ENCODE assay signal across 25 mouse cellular contexts in the genomic region with DNA sequence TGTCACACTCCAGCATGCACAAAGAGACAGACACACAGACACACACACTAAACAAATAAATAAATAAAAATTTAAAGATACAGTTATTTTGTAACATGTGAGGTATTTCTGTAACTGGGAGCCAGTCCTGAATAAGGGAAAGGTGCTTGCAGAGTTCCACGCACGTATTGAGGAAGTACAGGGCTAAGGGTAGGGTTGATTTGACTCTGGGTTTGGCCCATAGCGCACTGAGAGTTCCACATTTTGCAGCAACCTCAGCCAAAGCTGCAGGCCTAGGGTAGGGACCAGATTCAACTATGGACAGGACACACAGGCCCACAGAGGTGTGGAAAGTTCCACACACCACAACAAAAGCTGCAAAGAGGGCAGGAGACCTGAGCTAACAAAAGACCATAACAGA. TPM values are rescaled to one million over a fixed set of nuclear protein-coding genes. Genes with fewer than 3 reads are reported as not detected.
A peak's percentile ranks its signal among the peaks of the same experiment; 100 is the strongest.
DNase-seq lines count a peak whose midpoint lies in the region; ATAC-seq and TF ChIP-seq lines count a peak whose summit lies in the region.
"Had no signal": no experiment of that assay in that cellular context is flagged by ENCODE, and none has a peak within 500 bp of the region (broad histone marks: within the 10 kb centered on the region; RNA-seq: fewer than 3 reads in every experiment).

No protein-coding gene starts in this region.

- no peak for TF ChIP-seq EP300 in CH12.LX (IDR thresholded peaks at IDR 0.05; ENCODE audit: low read length)
- no peak for TF ChIP-seq EP300 in stomach, postnatal 0 days (optimal IDR thresholded peaks at IDR 0.05)

- dilution Hi-C loops in CH12.LX (cut with MboI; ENCODE audit: extremely low pct_ligation_motif_present, extremely low pct_unique_long_range_greater_than_20kb, low sequenced_read_pairs): no loop called here

- H3K4me3 ChIP-seq in CH12.LX (replicated peaks in 1 of 3; ENCODE audit: low read depth in 2 of 3, low read length in 2 of 3, poor library complexity in 1 of 3): no peak overlapping the region
- no peak overlapping the region for H3K4me3 ChIP-seq in bone marrow macrophage, adult 2 months (ENCODE audit: insufficient read depth, low read length)
- H3K4me3 ChIP-seq in stomach, postnatal 0 days (ENCODE audit: low read depth, low read length): no peak overlapping the region
- H3K4me3 ChIP-seq: embryonic facial prominence, embryonic 12.5 days; embryonic facial prominence, embryonic 15.5 days; heart, adult 2 months; heart, embryonic 10.5 days; heart, embryonic 13.5 days; hindbrain, embryonic 12.5 days; hindbrain, embryonic 15.5 days had no signal

- H3K4me2 ChIP-seq in CH12.LX (ENCODE audit: insufficient read depth, low read depth, poor library complexity, severe bottlenecking): no peak overlapping the region
- H3K4me2 ChIP-seq in stomach, postnatal 0 days (replicated peaks; ENCODE audit: low read depth): no peak overlapping the region
- H3K4me2 ChIP-seq: embryonic facial prominence, embryonic 12.5 days; embryonic facial prominence, embryonic 15.5 days; heart, embryonic 13.5 days; hindbrain, embryonic 12.5 days; hindbrain, embryonic 15.5 days had no signal

- peaks cover 0 to 20% of the 10 kb centered on the region in 2 experiments; a peak in 2 of 4 replicates for H3K4me1 ChIP-seq in CH12.LX (ENCODE audit: control insufficient read depth in 1 of 2, insufficient read depth in 2 of 2)
- H3K4me1 ChIP-seq in bone marrow macrophage, adult 2 months (ENCODE audit: control insufficient read depth, insufficient read depth, low read length): peaks cover 26% of the 10 kb centered on the region
- H3K4me1 ChIP-seq in stomach, postnatal 0 days (replicated peaks; ENCODE audit: control insufficient read depth, insufficient read depth): no peaks in the 10 kb centered on the region
- H3K4me1 ChIP-seq: embryonic facial prominence, embryonic 12.5 days; embryonic facial prominence, embryonic 15.5 days; hindbrain, embryonic 12.5 days; hindbrain, embryonic 15.5 days had no signal

- no peaks in the 10 kb centered on the region for H3K27me3 ChIP-seq in CH12.LX (replicated peaks)
- no peaks in the 10 kb centered on the region for H3K27me3 ChIP-seq in stomach, postnatal 0 days (ENCODE audit: control insufficient read depth, insufficient read depth, low read length)
- H3K27me3 ChIP-seq: embryonic facial prominence, embryonic 12.5 days; embryonic facial prominence, embryonic 15.5 days; heart, embryonic 13.5 days; hindbrain, embryonic 12.5 days; hindbrain, embryonic 15.5 days had no signal

- TF ChIP-seq CTCF in CH12.LX (conservative IDR thresholded peaks at IDR 0.05 in 1 of 2, IDR thresholded peaks at IDR 0.05 in 1 of 2; ENCODE audit: low read depth in 2 of 2, low read length in 2 of 2): no peak
- TF ChIP-seq CTCF in bone marrow macrophage, adult 2 months (IDR thresholded peaks at IDR 0.05; ENCODE audit: low read depth, low read length): no peak
- no peak for TF ChIP-seq CTCF in stomach, postnatal 0 days (IDR thresholded peaks at IDR 0.05; ENCODE audit: low read depth)

- peaks cover 3% of the 10 kb centered on the region for H3K9me3 ChIP-seq in CH12.LX (replicated peaks; ENCODE audit: low read length)
- no peaks in the 10 kb centered on the region for H3K9me3 ChIP-seq in stomach, postnatal 0 days (ENCODE audit: control insufficient read depth, low read length)
- H3K9me3 ChIP-seq: embryonic facial prominence, embryonic 12.5 days; embryonic facial prominence, embryonic 15.5 days; heart, embryonic 10.5 days; heart, embryonic 13.5 days; hindbrain, embryonic 15.5 days had no signal

- TF ChIP-seq RAD21 in CH12.LX (IDR thresholded peaks at IDR 0.05; ENCODE audit: low read depth, low read length): no peak

- no peak for TF ChIP-seq POLR2A in CH12.LX (IDR thresholded peaks at IDR 0.05; ENCODE audit: low read depth, low read length)
- TF ChIP-seq POLR2A in bone marrow macrophage, adult 2 months (IDR thresholded peaks at IDR 0.05; ENCODE audit: borderline replicate concordance, low read depth, low read length): no peak

- H3K27ac ChIP-seq in CH12.LX (ENCODE audit: insufficient read depth, low read depth): no peak overlapping the region
- H3K27ac ChIP-seq in bone marrow macrophage, adult 2 months (ENCODE audit: insufficient read depth, low read depth, low read length): peak overlapping the region; percentile 6; the same call in 1 of the 2 replicates
- no peak overlapping the region for H3K27ac ChIP-seq in stomach, postnatal 0 days (replicated peaks)
- H3K27ac ChIP-seq: embryonic facial prominence, embryonic 12.5 days; embryonic facial prominence, embryonic 15.5 days; heart, adult 2 months; heart, embryonic 10.5 days; heart, embryonic 13.5 days; hindbrain, embryonic 12.5 days; hindbrain, embryonic 15.5 days had no signal

- ATAC-seq in megakaryocyte, adult 5-6 weeks (ENCODE audit: poor library complexity, severe bottlenecking): peak; percentile 68
- ATAC-seq in stomach, postnatal 0 days (ENCODE audit: low FRiP score, low TSS enrichment): no peak
- ATAC-seq: activated CD4-positive, CD25-positive, alpha-beta regulatory T cell, adult 4 months; forebrain, embryonic 14.5 days; forebrain, postnatal 0 days had no signal

- 95% methylated on average over 3 of the region's 3 CpGs for WGBS in stomach, postnatal 0 days

- in situ Hi-C loops in CH12.LX (cut with MboI; ENCODE audit: low pct_ligation_motif_present, low pct_unique_long_range_greater_than_20kb, low sequenced_read_pairs): no loop called here

- H3K9ac ChIP-seq in CH12.LX (ENCODE audit: insufficient read depth, low read depth): no peak overlapping the region
- H3K9ac ChIP-seq in stomach, postnatal 0 days (ENCODE audit: low read length): no peak overlapping the region
- H3K9ac ChIP-seq: embryonic facial prominence, embryonic 12.5 days; embryonic facial prominence, embryonic 15.5 days; forebrain, postnatal 0 days; heart, embryonic 13.5 days; hindbrain, embryonic 12.5 days; hindbrain, embryonic 15.5 days had no signal

- no peaks in the 10 kb centered on the region for H3K79me2 ChIP-seq in CH12.LX (replicated peaks; ENCODE audit: control insufficient read depth, extremely low read depth, insufficient read depth, poor library complexity, severe bottlenecking)

- peak; percentile 18 for DNase-seq in CH12.LX (ENCODE audit: extremely low read depth)
- no peak for DNase-seq in frontal cortex, postnatal 14 days (ENCODE audit: low spot score in 2 of 2)
- DNase-seq in stomach, postnatal 0 days (ENCODE audit: low spot score): no peak
- DNase-seq in adrenal gland, adult 2 months: no peak
- DNase-seq: adrenal gland, postnatal 14 days; B cell, adult 2 months; cerebellum, adult 11-12 months; cerebellum, adult 8-10 months; cerebellum, postnatal 10 days; cerebellum, postnatal 36 days; forebrain, postnatal 0 days; gastrocnemius, postnatal 25 days; heart, adult 2 months; heart, postnatal 14 days; kidney, adult 11 months had no signal

- H3K36me3 ChIP-seq in CH12.LX (replicated peaks in 1 of 2; ENCODE audit: control insufficient read depth in 1 of 2, insufficient read depth in 1 of 2, low read length in 1 of 2): no peaks in the 10 kb centered on the region
- H3K36me3 ChIP-seq in stomach, postnatal 0 days (ENCODE audit: control insufficient read depth, insufficient read depth, low read length): no peaks in the 10 kb centered on the region
- H3K36me3 ChIP-seq: embryonic facial prominence, embryonic 12.5 days; embryonic facial prominence, embryonic 15.5 days; heart, embryonic 10.5 days; heart, embryonic 13.5 days; hindbrain, embryonic 12.5 days; hindbrain, embryonic 15.5 days had no signal

TF ChIP-seq in CH12.LX, 34 proteins besides CTCF, POLR2A, EP300 and RAD21 (continues in another document):
- TF ChIP-seq MAZ (IDR thresholded peaks at IDR 0.05; ENCODE audit: low read depth, low read length): no peak
- no peak for TF ChIP-seq MAFK (IDR thresholded peaks at IDR 0.05; ENCODE audit: insufficient replicate concordance, low read length)
- TF ChIP-seq HCFC1 (IDR thresholded peaks at IDR 0.05; ENCODE audit: low read depth, low read length): no peak
- no peak for TF ChIP-seq IRF4 (IDR thresholded peaks at IDR 0.05; ENCODE audit: low read depth, low read length)
- no peak for TF ChIP-seq CHD2 (IDR thresholded peaks at IDR 0.05; ENCODE audit: low read length)
- no peak for TF ChIP-seq POLR2AphosphoS2 (IDR thresholded peaks at IDR 0.05; ENCODE audit: low read depth, low read length)
- TF ChIP-seq NRF1 (IDR thresholded peaks at IDR 0.05; ENCODE audit: low read depth, low read length): no peak
- TF ChIP-seq USF1 (IDR thresholded peaks at IDR 0.05; ENCODE audit: low read depth, low read length): no peak
- no peak for TF ChIP-seq E2F4 (IDR thresholded peaks at IDR 0.05; ENCODE audit: insufficient replicate concordance, low read depth, low read length)
- TF ChIP-seq SIN3A (IDR thresholded peaks at IDR 0.05; ENCODE audit: low read length): no peak
- TF ChIP-seq ZMIZ1 (IDR thresholded peaks at IDR 0.05; ENCODE audit: low read depth, low read length): no peak
- TF ChIP-seq MXI1 (IDR thresholded peaks at IDR 0.05; ENCODE audit: low read depth, low read length): no peak
- no peak for TF ChIP-seq MYC (IDR thresholded peaks at IDR 0.05; ENCODE audit: low read depth, low read length)
- TF ChIP-seq USF2 (conservative IDR thresholded peaks at IDR 0.05; ENCODE audit: low read depth, low read length): no peak
- no peak for TF ChIP-seq MEF2A (IDR thresholded peaks at IDR 0.05; ENCODE audit: borderline replicate concordance, low read depth, low read length)

RNA-seq across cellular contexts. Expression of a gene that starts 41.0 kb away (rescaled TPM):
- total RNA-seq in CH12.LX (2012; rRNA removed) (3,347 and 4,299 TPM in 2 replicates), CH12.LX (2014; rRNA removed) (4,409 and 4,907 TPM in 2 replicates)
- polyA plus RNA-seq in CH12.LX (2012; ENCODE audit: insufficient read length, low read depth): 3,496 and 4,006 TPM in 2 replicates
- polyA plus RNA-seq in bone marrow macrophage, adult 2 months (2012; ENCODE audit: insufficient read depth, insufficient read length, missing spikeins): 619 and 702 TPM in 2 replicates
- total RNA-seq in megakaryocyte, adult 5-6 weeks (2015): 1,652 and 1,948 TPM in 2 replicates
- total RNA-seq in megakaryocyte, adult 5-6 weeks (2017): 1,300 and 1,333 TPM in 2 replicates
- polyA plus RNA-seq in stomach, postnatal 0 days (2015; fragmentation: Nextera tagmentation; extraction: Ambion mirVana): 779 and 844 TPM in 2 replicates
- total RNA-seq in adrenal gland, adult 2 months (2021): 100 to 1,000 TPM; 128 to 131 TPM
- polyA plus RNA-seq in adrenal gland, adult 2 months (2012; rRNA removed): 178 and 236 TPM in 2 replicates

RNA-seq across cellular contexts. Expression of a gene that starts 44.2 kb away (rescaled TPM):
- total RNA-seq in CH12.LX (2012; rRNA removed) (6.0 and 7.0 TPM in 2 replicates), CH12.LX (2014; rRNA removed) (2.8 and 2.9 TPM in 2 replicates)
- polyA plus RNA-seq in CH12.LX (2012; ENCODE audit: insufficient read length, low read depth): 4.4 and 6.4 TPM in 2 replicates
- 55.8 and 62.7 TPM in 2 replicates for polyA plus RNA-seq in bone marrow macrophage, adult 2 months (2012; ENCODE audit: insufficient read depth, insufficient read length, missing spikeins)
- 32.0 and 33.3 TPM in 2 replicates for total RNA-seq in megakaryocyte, adult 5-6 weeks (2015)
- total RNA-seq in megakaryocyte, adult 5-6 weeks (2017): 26.9 and 32.6 TPM in 2 replicates
- 10.8 and 12.6 TPM in 2 replicates for polyA plus RNA-seq in stomach, postnatal 0 days (2015; fragmentation: Nextera tagmentation; extraction: Ambion mirVana)
- total RNA-seq in adrenal gland, adult 2 months (2021): 10 to 100 TPM; 20.6 to 22.1 TPM
- 2.9 and 3.3 TPM in 2 replicates for polyA plus RNA-seq in adrenal gland, adult 2 months (2012; rRNA removed)
